Mouse (Mus musculus): ENCODE data around the gene Kcnq1. TPM values are rescaled to one million over a fixed set of nuclear protein-coding genes. Genes with fewer than 3 reads are reported as not detected.

The Kcnq1 gene
- polyA plus RNA-seq, 1 experiment from 2014 or later = 1.0 TPM

DNA sequence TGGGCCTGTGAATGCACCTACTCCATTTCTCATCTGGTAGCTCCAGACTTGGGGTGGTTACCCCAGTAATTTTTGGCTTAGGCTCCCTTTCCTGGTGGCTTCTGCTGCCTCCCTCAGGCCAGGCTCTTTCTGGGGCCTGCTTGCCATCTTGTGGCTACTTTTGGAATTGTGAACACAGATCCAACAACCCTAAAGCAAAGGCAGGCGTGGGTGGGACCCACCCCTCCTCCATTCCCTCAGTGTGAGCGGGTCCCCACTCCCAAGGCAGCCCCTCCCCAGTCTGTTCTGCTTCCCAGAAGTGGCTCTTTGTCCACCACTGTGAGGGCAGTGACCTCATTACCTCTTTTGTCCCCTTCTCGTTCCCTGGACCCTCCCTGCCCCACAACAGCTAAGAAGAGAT lies 46.2 kb downstream of the Kcnq1 start:
- WGBS = 6% methylated on average over 3 of the region's 3 CpGs
- no peak overlapping the region for H3K9ac ChIP-seq
- no peak overlapping the region for H3K4me3 ChIP-seq
- H3K27ac ChIP-seq = no peak overlapping the region
- no peak overlapping the region for H3K4me2 ChIP-seq (replicated peaks)
- no peaks in the 10 kb centered on the region for H3K36me3 ChIP-seq
- ATAC-seq (ENCODE audit: low FRiP score) = no peak
- peaks cover 21% of the 10 kb centered on the region for H3K4me1 ChIP-seq
- no peaks in the 10 kb centered on the region for H3K9me3 ChIP-seq (replicated peaks)
- peaks cover 19% of the 10 kb centered on the region for H3K27me3 ChIP-seq

DNA sequence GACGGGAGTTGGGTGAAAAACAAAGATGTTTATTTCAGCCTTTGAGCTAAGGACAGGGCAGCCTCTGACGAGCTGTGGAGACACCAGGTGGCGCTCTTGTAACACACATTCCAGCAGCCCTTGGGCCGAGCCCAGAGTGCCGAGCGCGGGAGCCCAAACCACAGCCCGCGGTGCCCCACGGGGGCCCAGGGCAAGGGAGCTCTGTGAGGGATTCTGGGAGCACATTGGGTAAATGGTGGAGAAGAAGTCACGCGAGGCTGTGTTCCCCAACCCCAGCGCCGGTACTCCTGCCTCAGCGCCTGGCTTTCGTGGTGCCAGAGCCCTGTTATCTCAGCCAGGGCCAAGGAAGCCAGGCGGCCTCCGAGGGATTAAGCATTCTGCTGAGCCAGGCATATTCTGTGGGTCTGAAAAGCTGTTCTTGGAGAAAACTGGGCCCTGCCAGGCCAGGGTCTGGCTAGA lies 47.8 kb downstream of the Kcnq1 start:
- peaks cover 23% of the 10 kb centered on the region for H3K27me3 ChIP-seq
- no peaks in the 10 kb centered on the region for H3K36me3 ChIP-seq
- peak overlapping the region; percentile 51 for H3K4me2 ChIP-seq (replicated peaks)
- H3K9ac ChIP-seq = peak overlapping the region; percentile 36
- peaks cover 26% of the 10 kb centered on the region for H3K4me1 ChIP-seq
- peak overlapping the region; percentile 36 for H3K27ac ChIP-seq
- peak overlapping the region; percentile 11 for H3K4me3 ChIP-seq
- 2% methylated on average over 18 of the region's 18 CpGs for WGBS
- no peaks in the 10 kb centered on the region for H3K9me3 ChIP-seq (replicated peaks)
- ATAC-seq (ENCODE audit: low FRiP score) = peak; percentile 86

DNA sequence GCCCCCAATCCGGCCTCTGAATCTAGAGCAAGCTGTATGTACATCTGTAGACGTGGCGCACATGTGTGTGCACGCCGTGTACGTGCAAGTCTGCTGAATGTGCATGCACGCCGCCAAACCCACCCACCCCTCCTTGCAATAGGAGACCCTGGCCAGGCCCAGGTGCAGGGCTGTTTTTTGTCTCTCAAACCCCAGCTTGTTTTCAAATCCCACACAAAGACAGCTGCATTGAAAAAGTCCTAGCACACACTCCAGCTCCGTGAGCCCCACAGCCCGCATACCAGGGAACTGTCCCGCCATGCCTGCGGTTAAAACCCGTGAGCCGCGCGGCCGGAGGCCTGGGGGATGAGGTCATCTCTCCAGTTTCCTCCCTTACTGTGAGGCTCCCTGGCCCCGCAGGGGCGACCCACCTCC lies 48.3 kb downstream of the Kcnq1 start:
- peak; percentile 45 for ATAC-seq (ENCODE audit: low FRiP score)
- Histone ChIP-seq H3K4me2 (replicated peaks) (peak overlapping the region; percentile 51), H3K27me3 (peaks cover 21% of the 10 kb centered on the region), H3K9me3 (replicated peaks) (no peaks in the 10 kb centered on the region), H3K36me3 (no peaks in the 10 kb centered on the region), H3K9ac (peak overlapping the region; percentile 36; the same call in 1 of the 2 replicates), H3K27ac (peak overlapping the region; percentile 36), H3K4me3 (no peak overlapping the region), H3K4me1 (peaks cover 31% of the 10 kb centered on the region)
- WGBS = 25% methylated on average over 19 of the region's 19 CpGs

DNA sequence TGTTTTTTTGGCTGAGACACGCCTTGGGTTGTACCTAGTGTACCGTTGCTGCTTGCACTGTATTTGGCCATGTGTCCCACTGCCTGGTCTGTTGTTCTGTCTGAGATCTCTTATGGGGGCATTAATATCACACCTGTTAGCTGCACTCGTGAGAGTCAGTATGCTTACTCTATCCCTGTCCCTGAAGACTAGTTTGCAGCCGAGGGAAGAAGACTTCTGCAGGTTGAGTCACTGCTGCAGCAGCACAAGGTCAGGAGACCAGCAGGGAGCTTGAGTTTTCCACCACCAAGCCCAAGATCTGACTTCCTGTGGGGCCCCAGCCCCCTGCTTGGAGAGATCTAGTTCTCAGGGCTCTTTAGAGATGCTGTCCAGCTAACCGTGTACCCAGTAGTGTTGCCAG lies 49.1 kb downstream of the Kcnq1 start:
- no peak for ATAC-seq (ENCODE audit: low FRiP score)
- Histone ChIP-seq H3K36me3 (no peaks in the 10 kb centered on the region), H3K9me3 (replicated peaks) (no peaks in the 10 kb centered on the region), H3K4me2 (replicated peaks) (no peak overlapping the region), H3K9ac (no peak overlapping the region), H3K27me3 (peaks cover 15% of the 10 kb centered on the region), H3K4me1 (peaks cover 39% of the 10 kb centered on the region), H3K27ac (no peak overlapping the region), H3K4me3 (no peak overlapping the region)
- WGBS = 62% methylated on average over 5 of the region's 5 CpGs

DNA sequence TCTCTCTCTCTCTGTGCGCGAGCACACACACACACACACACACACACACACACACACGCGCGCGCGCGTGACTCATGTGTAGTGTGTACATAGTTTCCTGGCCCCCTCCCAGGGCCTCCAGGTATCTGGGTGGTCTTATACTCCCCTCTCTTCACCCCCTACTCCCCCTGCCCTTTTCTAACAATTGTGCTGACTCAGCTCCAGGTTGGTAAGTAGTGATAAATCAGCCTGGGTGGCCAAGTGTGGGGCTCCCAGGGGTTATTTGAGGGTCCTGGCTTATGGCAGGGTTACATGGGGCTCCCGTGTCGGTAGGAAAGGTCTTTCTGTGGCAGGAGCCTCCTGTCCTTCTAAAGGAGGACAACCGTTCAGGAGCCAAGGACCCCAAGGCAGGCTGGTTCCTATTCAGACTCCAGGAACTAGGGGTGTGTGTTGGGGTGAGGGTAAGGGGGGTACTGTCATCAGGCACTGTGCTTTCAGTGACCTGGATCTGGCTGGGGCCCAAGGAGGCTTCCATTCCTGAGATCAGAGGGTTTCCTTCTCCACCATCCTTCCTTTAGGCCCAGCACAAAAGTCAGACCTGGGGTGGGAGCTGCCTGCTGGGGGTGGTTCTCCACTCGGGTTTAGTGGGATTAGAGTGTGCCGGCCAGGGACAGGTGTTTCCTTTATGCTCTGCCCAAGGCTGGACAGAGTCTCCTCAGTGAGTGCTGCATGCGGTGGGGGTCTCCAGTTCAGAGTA lies 52.7 kb downstream of the Kcnq1 start:
- ATAC-seq (ENCODE audit: low FRiP score) = no peak
- Histone ChIP-seq H3K36me3 (no peaks in the 10 kb centered on the region), H3K9ac (no peak overlapping the region), H3K27me3 (peaks cover 15% of the 10 kb centered on the region), H3K27ac (no peak overlapping the region), H3K4me3 (no peak overlapping the region), H3K4me1 (peaks cover 34% of the 10 kb centered on the region), H3K9me3 (replicated peaks) (no peaks in the 10 kb centered on the region), H3K4me2 (replicated peaks) (no peak overlapping the region)
- WGBS = 74% methylated on average over 12 of the region's 14 CpGs

DNA sequence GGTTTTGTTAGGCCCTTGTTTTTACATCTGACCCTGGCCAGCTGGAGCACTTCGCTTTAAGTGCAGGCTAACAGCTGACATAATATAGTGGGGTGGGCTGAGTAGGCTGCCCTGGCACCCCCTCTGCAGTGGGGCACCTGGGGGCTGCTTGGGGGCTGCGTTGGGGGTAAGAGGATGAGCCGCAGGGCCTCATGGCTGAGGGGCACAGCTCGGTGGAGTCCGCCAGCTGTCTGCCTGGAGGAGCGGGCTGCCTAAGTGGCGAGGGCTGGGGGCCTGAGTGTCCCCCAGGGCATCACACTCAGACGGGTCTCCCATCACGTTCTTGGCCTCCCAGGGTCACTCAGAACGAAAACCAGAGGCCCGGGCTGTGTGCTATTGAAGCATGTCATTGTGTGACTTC lies 53.3 kb downstream of the Kcnq1 start:
- Histone ChIP-seq H3K4me2 (replicated peaks) (no peak overlapping the region), H3K4me1 (peaks cover 28% of the 10 kb centered on the region), H3K9ac (0 out of 2 replicates have a peak overlapping the region, but pooled peaks have one; percentile 23), H3K27me3 (peaks cover 12% of the 10 kb centered on the region), H3K27ac (no peak overlapping the region), H3K9me3 (replicated peaks) (no peaks in the 10 kb centered on the region), H3K36me3 (no peaks in the 10 kb centered on the region), H3K4me3 (no peak overlapping the region)
- WGBS = 31% methylated on average over 11 of the region's 11 CpGs
- no peak for ATAC-seq (ENCODE audit: low FRiP score)

DNA sequence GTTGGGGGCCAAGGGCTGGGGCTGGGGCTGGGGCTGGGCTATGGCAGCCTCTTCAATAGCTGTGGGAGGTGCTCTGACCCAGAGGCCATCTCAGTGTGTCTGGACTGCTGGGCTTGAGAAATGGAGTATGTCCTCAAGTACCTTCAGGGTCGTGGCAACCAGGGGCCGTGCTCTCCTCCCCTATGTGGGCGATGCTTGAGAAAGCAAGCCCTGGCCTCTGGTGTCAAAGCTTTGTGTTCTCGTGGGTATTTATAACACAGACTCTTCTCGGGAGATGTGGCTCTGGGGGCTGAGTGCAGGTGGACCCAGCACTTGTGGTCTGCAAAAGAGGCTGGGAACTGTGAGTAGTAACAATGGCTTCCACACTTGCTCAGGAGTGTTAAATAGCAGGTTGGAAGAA lies 53.9 kb downstream of the Kcnq1 start:
- ATAC-seq (ENCODE audit: low FRiP score) = no peak
- 0 out of 2 replicates have a peak overlapping the region, but pooled peaks have one; percentile 23 for H3K9ac ChIP-seq
- H3K4me2 ChIP-seq (replicated peaks) = no peak overlapping the region
- no peak overlapping the region for H3K27ac ChIP-seq
- H3K4me1 ChIP-seq = peaks cover 22% of the 10 kb centered on the region
- no peaks in the 10 kb centered on the region for H3K9me3 ChIP-seq (replicated peaks)
- 60% methylated on average over 5 of the region's 5 CpGs for WGBS
- no peaks in the 10 kb centered on the region for H3K36me3 ChIP-seq
- no peak overlapping the region for H3K4me3 ChIP-seq
- peaks cover 6% of the 10 kb centered on the region; the same call in 1 of the 2 replicates for H3K27me3 ChIP-seq

DNA sequence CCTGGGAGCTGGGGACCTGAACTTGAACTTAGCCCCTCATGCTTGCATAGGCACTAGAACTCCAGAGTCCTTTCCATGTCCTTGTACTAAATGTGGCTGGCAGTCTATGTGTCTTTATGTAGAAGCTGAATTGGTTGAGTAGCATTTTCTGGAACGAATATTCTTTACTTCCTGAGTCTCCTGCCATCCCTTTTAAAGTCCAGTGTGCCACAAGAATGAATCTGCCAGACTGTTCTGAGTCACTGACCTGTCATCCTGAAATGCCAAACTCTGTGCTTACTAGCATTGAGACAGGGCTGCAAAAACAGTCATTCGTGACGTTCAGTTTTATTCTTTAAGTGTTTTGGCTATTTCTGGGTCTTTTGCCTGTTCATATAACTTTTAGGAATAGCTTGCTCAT lies 55.9 kb downstream of the Kcnq1 start:
- no peak overlapping the region for H3K4me2 ChIP-seq (replicated peaks)
- H3K9ac ChIP-seq = no peak overlapping the region
- H3K9me3 ChIP-seq (replicated peaks) = no peaks in the 10 kb centered on the region
- ATAC-seq (ENCODE audit: low FRiP score) = no peak
- H3K27ac ChIP-seq = no peak overlapping the region
- WGBS = 81% methylated on average over 3 of the region's 3 CpGs
- H3K27me3 ChIP-seq = 0 out of 2 replicates have a peak, but pooled peaks cover 4% of the 10 kb centered on the region
- peaks cover 18% of the 10 kb centered on the region for H3K4me1 ChIP-seq
- no peak overlapping the region for H3K4me3 ChIP-seq
- no peaks in the 10 kb centered on the region for H3K36me3 ChIP-seq

DNA sequence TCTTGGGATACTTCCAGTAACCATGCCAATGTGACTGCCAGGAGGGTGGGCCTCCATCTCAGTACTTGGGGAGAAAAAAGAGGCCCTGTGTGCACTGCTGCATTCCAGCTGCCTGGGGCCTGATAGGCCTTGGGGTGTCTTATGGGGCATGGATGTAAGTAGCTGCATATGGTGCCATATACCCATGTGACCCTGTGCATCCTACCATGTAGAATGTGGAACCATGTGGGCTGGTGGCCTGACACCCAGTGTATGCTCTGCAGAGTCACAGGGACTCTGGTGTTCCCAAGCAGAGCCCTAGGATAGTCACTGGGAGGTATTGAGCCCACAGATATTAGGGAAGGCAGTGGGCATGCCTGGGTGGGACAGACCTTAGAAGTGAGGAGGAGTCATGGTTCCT lies 57.9 kb downstream of the Kcnq1 start:
- Histone ChIP-seq H3K4me3 (no peak overlapping the region), H3K9ac (no peak overlapping the region), H3K9me3 (replicated peaks) (no peaks in the 10 kb centered on the region), H3K27me3 (no peaks in the 10 kb centered on the region), H3K4me2 (replicated peaks) (no peak overlapping the region), H3K4me1 (peaks cover 12% of the 10 kb centered on the region), H3K36me3 (no peaks in the 10 kb centered on the region), H3K27ac (no peak overlapping the region)
- no peak for ATAC-seq (ENCODE audit: low FRiP score)

DNA sequence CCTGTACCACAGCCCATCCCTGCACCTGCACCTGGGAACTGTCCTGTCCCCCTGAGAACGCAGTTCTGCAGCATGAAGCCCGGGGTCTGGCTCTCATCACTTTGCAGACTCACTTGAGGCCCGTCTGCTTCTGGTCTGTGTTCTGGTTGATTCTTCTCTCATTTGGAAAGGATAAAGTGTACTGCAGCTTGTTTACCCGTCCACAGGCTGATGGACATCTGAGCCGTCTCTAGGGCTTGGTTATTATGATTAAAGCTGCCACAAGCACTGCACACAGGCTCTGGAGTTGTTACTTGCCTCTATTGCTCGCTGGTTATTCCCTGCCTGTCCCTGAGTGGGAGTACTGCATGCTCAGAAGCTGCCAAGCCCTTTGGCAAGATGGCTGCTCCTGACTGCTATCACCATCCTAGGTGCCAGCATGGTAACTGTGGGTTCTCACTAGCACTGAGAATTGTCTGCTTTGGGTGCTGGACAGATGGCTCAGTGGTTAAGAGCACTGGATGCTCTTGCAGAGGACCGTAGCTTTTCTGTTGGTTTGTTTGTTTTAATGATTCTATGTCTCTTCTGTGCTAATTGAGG lies 59.6 kb downstream of the Kcnq1 start:
- Histone ChIP-seq H3K4me2 (replicated peaks) (no peak overlapping the region), H3K27me3 (no peaks in the 10 kb centered on the region), H3K36me3 (no peaks in the 10 kb centered on the region), H3K9me3 (replicated peaks) (no peaks in the 10 kb centered on the region), H3K4me1 (no peaks in the 10 kb centered on the region), H3K4me3 (no peak overlapping the region), H3K27ac (no peak overlapping the region), H3K9ac (no peak overlapping the region)
- 77% methylated on average over 7 of the region's 7 CpGs for WGBS
- no peak for ATAC-seq (ENCODE audit: low FRiP score)

DNA sequence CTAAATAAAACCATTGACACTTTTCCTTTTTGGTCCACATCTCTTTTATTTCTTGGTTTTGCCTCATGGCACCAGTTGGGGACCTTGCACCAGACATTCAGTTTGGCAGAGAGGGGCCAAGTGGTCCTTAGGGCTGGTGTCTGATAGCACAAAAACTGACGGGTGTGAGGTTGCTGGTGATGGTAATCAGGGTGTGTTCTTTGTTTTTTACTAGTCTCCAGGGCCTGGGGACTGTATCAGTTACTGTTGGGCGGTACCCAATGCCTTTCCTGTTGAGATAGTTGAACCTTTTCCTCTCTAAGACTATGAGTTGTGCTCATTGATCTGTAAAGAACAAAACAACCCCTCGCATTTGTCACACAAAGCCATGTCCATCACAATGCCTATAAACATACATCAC lies 61.1 kb downstream of the Kcnq1 start:
- WGBS = 71% methylated on average over 3 of the region's 3 CpGs
- Histone ChIP-seq H3K4me3 (no peak overlapping the region), H3K27me3 (no peaks in the 10 kb centered on the region), H3K9ac (no peak overlapping the region), H3K27ac (no peak overlapping the region), H3K36me3 (no peaks in the 10 kb centered on the region), H3K4me2 (replicated peaks) (no peak overlapping the region), H3K9me3 (replicated peaks) (no peaks in the 10 kb centered on the region), H3K4me1 (no peaks in the 10 kb centered on the region)
- no peak for ATAC-seq (ENCODE audit: low FRiP score)

DNA sequence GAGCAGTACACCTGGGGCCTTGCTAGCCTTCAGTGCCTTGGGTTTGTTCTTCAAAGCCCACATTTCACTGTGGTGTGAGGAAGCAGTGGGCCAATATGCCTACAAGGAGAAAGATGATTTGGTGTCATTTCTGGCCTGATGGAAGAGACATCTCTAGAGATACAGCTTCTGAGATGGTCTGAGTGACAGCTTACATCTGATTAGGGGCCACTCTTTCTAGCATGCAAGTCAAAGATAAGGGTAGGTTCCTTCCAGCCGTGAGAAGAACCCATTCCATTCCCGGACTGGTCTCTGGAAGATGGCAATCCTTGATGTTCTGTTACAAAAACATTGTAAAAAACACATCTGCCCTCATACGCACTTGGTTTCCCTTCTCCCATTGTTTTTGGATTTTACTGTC lies 63.2 kb downstream of the Kcnq1 start:
- no peak overlapping the region for H3K9ac ChIP-seq
- H3K4me2 ChIP-seq (replicated peaks) = no peak overlapping the region
- no peak overlapping the region for H3K4me3 ChIP-seq
- no peaks in the 10 kb centered on the region for H3K36me3 ChIP-seq
- no peak overlapping the region for H3K27ac ChIP-seq
- no peaks in the 10 kb centered on the region for H3K9me3 ChIP-seq (replicated peaks)
- no peaks in the 10 kb centered on the region for H3K27me3 ChIP-seq
- peaks cover 8% of the 10 kb centered on the region; the same call in 1 of the 2 replicates for H3K4me1 ChIP-seq
- ATAC-seq (ENCODE audit: low FRiP score) = no peak
- 87% methylated on average over 3 of the region's 3 CpGs for whole genome bisulfite sequencing
